Mouse (Mus musculus): Measurements from ENCODE around the gene Plpp3. TPM values are rescaled to one million over a fixed set of nuclear protein-coding genes. Genes with fewer than 3 reads are reported as not detected.

The Plpp3 gene
- polyA plus RNA-seq, 1 experiment from 2014 or later: 85.4 TPM

DNA sequence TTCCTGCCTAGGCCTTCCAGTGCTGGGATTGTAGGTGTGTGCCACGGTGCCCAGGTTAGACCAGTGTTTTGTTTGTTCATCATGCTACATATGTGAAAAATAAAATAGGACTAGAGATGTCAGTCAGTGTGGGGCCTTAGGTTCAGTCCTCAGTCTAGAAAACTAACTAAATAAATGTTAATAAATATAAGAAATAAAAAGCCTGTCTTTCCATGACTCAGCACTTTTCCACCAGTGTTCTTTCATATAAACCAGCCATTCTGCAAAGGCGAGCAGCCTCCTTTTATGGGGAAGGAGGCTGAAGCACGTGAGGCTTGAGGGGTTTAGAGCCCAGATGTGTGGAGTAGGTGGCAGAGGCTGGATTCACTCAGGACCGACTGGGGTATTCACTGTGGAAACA is 50.5 kb downstream of the Plpp3 start:
- H3K9ac ChIP-seq: no peak overlapping the region
- no peak overlapping the region for H3K27ac ChIP-seq
- H3K36me3 ChIP-seq: peaks cover 34% of the 10 kb centered on the region
- WGBS: 81% methylated on average over 4 of the region's 4 CpGs
- no peak overlapping the region for H3K4me2 ChIP-seq
- no peaks in the 10 kb centered on the region for H3K9me3 ChIP-seq
- no peak for ATAC-seq (ENCODE audit: borderline replicate concordance, extremely low read depth, low FRiP score, low TSS enrichment)
- peaks cover 49% of the 10 kb centered on the region for H3K4me1 ChIP-seq
- H3K27me3 ChIP-seq: no peaks in the 10 kb centered on the region
- H3K4me3 ChIP-seq: no peak overlapping the region

- no peak overlapping the region for H3K9ac ChIP-seq
- no peaks in the 10 kb centered on the region for H3K9me3 ChIP-seq
- H3K4me2 ChIP-seq: no peak overlapping the region
- H3K27me3 ChIP-seq: no peaks in the 10 kb centered on the region
- peaks cover 34% of the 10 kb centered on the region for H3K36me3 ChIP-seq
- 81% methylated on average over 5 of the region's 5 CpGs for WGBS
- H3K27ac ChIP-seq: no peak overlapping the region
- ATAC-seq (ENCODE audit: borderline replicate concordance, extremely low read depth, low FRiP score, low TSS enrichment): no peak
- H3K4me3 ChIP-seq: no peak overlapping the region
- peaks cover 41% of the 10 kb centered on the region for H3K4me1 ChIP-seq
Observed at GRCm38 (mm10) chr4:105208977-105209376, 51.8 kb downstream of the Plpp3 start.

DNA sequence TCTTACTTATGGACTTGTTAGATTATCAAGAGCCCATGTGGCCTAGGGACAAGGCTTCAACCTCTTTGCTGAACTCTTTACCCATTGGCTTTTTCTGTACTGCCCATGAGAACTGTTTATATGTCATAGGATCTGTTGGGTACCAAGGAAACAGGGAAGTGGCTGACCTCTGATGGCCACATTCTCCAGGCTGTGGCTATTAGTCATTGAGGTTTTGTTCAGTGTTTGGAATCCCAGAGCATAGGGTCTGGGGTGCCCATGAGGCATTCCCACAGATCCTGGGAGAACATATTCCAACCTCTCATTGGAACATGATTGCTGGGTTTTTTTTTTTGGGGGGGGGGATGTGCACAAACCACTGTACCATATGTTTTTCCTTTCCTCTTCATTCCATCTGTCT is 56.2 kb downstream of the Plpp3 start:
- H3K27ac ChIP-seq: no peak overlapping the region
- H3K9me3 ChIP-seq: no peaks in the 10 kb centered on the region
- H3K27me3 ChIP-seq: no peaks in the 10 kb centered on the region
- H3K4me2 ChIP-seq: no peak overlapping the region
- ATAC-seq (ENCODE audit: borderline replicate concordance, extremely low read depth, low FRiP score, low TSS enrichment): no peak
- H3K4me3 ChIP-seq: no peak overlapping the region
- H3K36me3 ChIP-seq: peaks cover 34% of the 10 kb centered on the region
- no peak overlapping the region for H3K9ac ChIP-seq
- peaks cover 24% of the 10 kb centered on the region for H3K4me1 ChIP-seq

GRCm38 (mm10) chr4:105214438-105214837 is 57.3 kb downstream of the Plpp3 start:
- ATAC-seq (ENCODE audit: borderline replicate concordance, extremely low read depth, low FRiP score, low TSS enrichment): peak; percentile 40; the same call in 1 of the 2 replicates
- Histone ChIP-seq H3K27ac (peak overlapping the region; percentile 64), H3K4me3 (no peak overlapping the region), H3K27me3 (no peaks in the 10 kb centered on the region), H3K4me2 (no peak overlapping the region), H3K36me3 (peaks cover 31% of the 10 kb centered on the region), H3K4me1 (peaks cover 24% of the 10 kb centered on the region), H3K9me3 (no peaks in the 10 kb centered on the region), H3K9ac (no peak overlapping the region)
- WGBS: 29% methylated on average over 1 of the region's 1 CpGs

- Histone ChIP-seq H3K27me3 (no peaks in the 10 kb centered on the region), H3K9me3 (no peaks in the 10 kb centered on the region), H3K9ac (no peak overlapping the region), H3K4me1 (peaks cover 24% of the 10 kb centered on the region), H3K36me3 (peaks cover 31% of the 10 kb centered on the region), H3K4me2 (no peak overlapping the region), H3K4me3 (no peak overlapping the region), H3K27ac (no peak overlapping the region)
- ATAC-seq (ENCODE audit: borderline replicate concordance, extremely low read depth, low FRiP score, low TSS enrichment): no peak
- WGBS: 70% methylated on average over 12 of the region's 12 CpGs
Observed at GRCm38 (mm10) chr4:105215726-105216410, 58.7 kb downstream of the Plpp3 start.

DNA sequence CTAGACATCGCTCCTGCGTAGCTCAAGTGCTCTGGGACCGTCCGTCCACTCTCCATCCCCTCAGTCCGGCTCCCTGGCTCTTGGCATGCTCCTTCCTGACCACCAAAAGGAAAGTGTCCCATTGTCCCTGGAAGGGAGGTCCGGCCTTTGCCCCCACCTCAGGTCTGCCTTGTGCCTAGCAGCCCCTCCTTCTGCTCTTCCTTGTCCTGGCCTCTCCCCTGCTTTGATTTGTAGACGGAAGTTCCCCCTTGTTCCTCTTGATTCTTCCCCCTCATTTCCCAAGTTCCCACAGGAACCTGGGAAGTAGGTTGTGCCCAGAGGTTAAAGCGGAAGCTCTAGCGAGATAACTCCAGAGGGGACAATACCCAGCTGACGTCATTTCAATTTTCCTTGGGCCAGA is 61.1 kb downstream of the Plpp3 start:
- no peak for ATAC-seq (ENCODE audit: borderline replicate concordance, extremely low read depth, low FRiP score, low TSS enrichment)
- no peak overlapping the region for H3K4me2 ChIP-seq
- 70% methylated on average over 10 of the region's 10 CpGs for WGBS
- peaks cover 28% of the 10 kb centered on the region for H3K4me1 ChIP-seq
- H3K36me3 ChIP-seq: peaks cover 41% of the 10 kb centered on the region
- H3K27me3 ChIP-seq: no peaks in the 10 kb centered on the region
- no peak overlapping the region for H3K9ac ChIP-seq
- H3K4me3 ChIP-seq: no peak overlapping the region
- no peak overlapping the region for H3K27ac ChIP-seq
- H3K9me3 ChIP-seq: no peaks in the 10 kb centered on the region

DNA sequence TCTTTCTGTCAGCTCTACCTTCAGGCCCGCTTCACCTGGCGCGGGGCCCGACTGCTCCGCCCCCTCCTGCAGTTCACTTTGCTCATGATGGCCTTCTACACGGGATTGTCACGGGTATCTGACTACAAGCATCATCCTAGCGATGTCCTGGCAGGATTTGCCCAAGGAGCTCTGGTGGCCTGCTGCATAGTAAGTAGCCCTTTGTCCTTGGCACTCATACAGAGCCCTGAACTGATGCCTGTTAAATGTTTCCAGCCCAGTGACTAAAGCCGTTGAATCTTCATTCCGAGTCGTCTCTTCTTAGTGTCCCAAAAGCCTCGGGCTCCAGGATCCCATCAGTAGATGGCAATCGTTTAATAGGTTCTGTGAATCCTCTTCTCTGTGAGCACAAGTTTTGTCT is 62.2 kb downstream of the Plpp3 start:
- Histone ChIP-seq H3K4me1 (peaks cover 24% of the 10 kb centered on the region), H3K36me3 (peaks cover 46% of the 10 kb centered on the region), H3K27me3 (no peaks in the 10 kb centered on the region), H3K4me3 (no peak overlapping the region), H3K9me3 (no peaks in the 10 kb centered on the region), H3K9ac (no peak overlapping the region), H3K27ac (no peak overlapping the region), H3K4me2 (no peak overlapping the region)
- WGBS: 92% methylated on average over 13 of the region's 13 CpGs
- ATAC-seq (ENCODE audit: borderline replicate concordance, extremely low read depth, low FRiP score, low TSS enrichment): no peak

- Histone ChIP-seq H3K4me1 (0 out of 2 replicates have a peak, but pooled peaks cover 13% of the 10 kb centered on the region), H3K36me3 (peaks cover 46% of the 10 kb centered on the region), H3K27ac (no peak overlapping the region), H3K4me2 (no peak overlapping the region), H3K9ac (no peak overlapping the region), H3K27me3 (no peaks in the 10 kb centered on the region), H3K9me3 (no peaks in the 10 kb centered on the region), H3K4me3 (no peak overlapping the region)
- no peak for ATAC-seq (ENCODE audit: borderline replicate concordance, extremely low read depth, low FRiP score, low TSS enrichment)
- WGBS: 88% methylated on average over 3 of the region's 3 CpGs
Observed at GRCm38 (mm10) chr4:105220849-105221248, 63.7 kb downstream of the Plpp3 start.

DNA sequence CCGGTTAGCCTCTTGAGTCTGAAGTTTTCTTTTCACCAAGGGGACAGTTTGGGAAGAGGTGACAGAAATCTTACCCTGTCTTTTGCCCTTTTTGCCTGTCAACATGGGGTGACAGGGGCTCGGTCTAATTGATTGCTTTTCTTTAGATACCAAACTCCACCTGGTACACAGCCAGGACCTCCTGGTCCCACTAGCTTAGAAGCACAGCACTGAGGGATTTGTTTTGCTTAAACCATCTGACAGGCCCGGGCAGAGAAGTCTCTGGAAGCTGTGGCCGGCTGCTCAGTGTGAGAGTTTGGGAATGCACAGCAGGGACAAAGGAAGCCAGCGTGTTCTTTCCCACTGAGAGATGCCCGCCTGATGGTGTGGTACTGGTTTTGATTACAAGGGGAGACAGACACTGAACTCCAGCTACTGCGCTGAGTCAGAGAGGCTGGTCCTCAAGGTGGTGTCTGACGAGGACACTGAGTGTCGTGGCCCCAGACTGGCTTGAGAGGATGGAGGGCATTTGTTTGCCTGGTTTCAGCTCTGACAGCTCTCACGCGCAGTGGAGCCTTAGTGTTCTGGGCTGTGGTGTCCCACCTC is 64.2 kb downstream of the Plpp3 start:
- H3K4me2 ChIP-seq: no peak overlapping the region
- no peaks in the 10 kb centered on the region for H3K27me3 ChIP-seq
- no peak overlapping the region for H3K4me3 ChIP-seq
- WGBS: 72% methylated on average over 11 of the region's 11 CpGs
- H3K9me3 ChIP-seq: no peaks in the 10 kb centered on the region
- H3K27ac ChIP-seq: no peak overlapping the region
- H3K4me1 ChIP-seq: 0 out of 2 replicates have a peak, but pooled peaks cover 14% of the 10 kb centered on the region
- ATAC-seq (ENCODE audit: borderline replicate concordance, extremely low read depth, low FRiP score, low TSS enrichment): no peak
- no peak overlapping the region for H3K9ac ChIP-seq
- peaks cover 47% of the 10 kb centered on the region for H3K36me3 ChIP-seq

- H3K4me2 ChIP-seq: no peak overlapping the region
- WGBS: 63% methylated on average over 5 of the region's 5 CpGs
- no peak for ATAC-seq (ENCODE audit: borderline replicate concordance, extremely low read depth, low FRiP score, low TSS enrichment)
- H3K9me3 ChIP-seq: no peaks in the 10 kb centered on the region
- H3K4me3 ChIP-seq: no peak overlapping the region
- H3K27me3 ChIP-seq: no peaks in the 10 kb centered on the region
- H3K36me3 ChIP-seq: peaks cover 63% of the 10 kb centered on the region
- no peak overlapping the region for H3K9ac ChIP-seq
- H3K4me1 ChIP-seq: 0 out of 2 replicates have a peak, but pooled peaks cover 14% of the 10 kb centered on the region
- H3K27ac ChIP-seq: peak overlapping the region; percentile 60
Observed at GRCm38 (mm10) chr4:105223101-105223924, 66.2 kb downstream of the Plpp3 start.

DNA sequence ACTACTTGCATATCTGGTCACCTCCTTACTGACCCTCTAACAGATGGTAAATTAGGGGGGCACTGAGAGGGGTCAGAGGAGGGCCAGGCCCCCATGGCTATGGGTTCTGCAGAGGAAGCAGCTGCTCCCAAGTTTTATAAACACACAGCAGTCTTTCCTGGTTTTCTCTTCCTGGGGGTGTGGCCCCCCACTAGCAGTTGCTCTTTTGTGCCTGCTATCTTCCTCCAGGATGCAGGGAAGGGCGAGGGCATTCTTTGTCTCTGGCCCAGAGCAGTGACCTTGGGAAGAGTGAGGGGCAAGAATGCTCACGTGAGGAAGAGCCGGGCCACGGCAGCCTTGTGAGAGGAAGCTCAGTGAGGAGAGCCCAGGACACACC is 66.8 kb downstream of the Plpp3 start:
- no peak overlapping the region for H3K4me3 ChIP-seq
- H3K36me3 ChIP-seq: peaks cover 65% of the 10 kb centered on the region
- no peak overlapping the region for H3K4me2 ChIP-seq
- WGBS: 38% methylated on average over 4 of the region's 4 CpGs
- no peaks in the 10 kb centered on the region for H3K9me3 ChIP-seq
- 0 out of 2 replicates have a peak, but pooled peaks cover 14% of the 10 kb centered on the region for H3K4me1 ChIP-seq
- H3K27me3 ChIP-seq: no peaks in the 10 kb centered on the region
- peak; percentile 48 for ATAC-seq (ENCODE audit: borderline replicate concordance, extremely low read depth, low FRiP score, low TSS enrichment)
- no peak overlapping the region for H3K9ac ChIP-seq
- H3K27ac ChIP-seq: peak overlapping the region; percentile 60; the same call in 1 of the 2 replicates

- Histone ChIP-seq H3K9ac (no peak overlapping the region), H3K9me3 (no peaks in the 10 kb centered on the region), H3K27me3 (no peaks in the 10 kb centered on the region), H3K4me3 (no peak overlapping the region), H3K4me2 (no peak overlapping the region), H3K4me1 (0 out of 2 replicates have a peak, but pooled peaks cover 14% of the 10 kb centered on the region), H3K36me3 (peaks cover 64% of the 10 kb centered on the region), H3K27ac (no peak overlapping the region)
- no peak for ATAC-seq (ENCODE audit: borderline replicate concordance, extremely low read depth, low FRiP score, low TSS enrichment)
- 48% methylated on average over 2 of the region's 2 CpGs for WGBS
Observed at GRCm38 (mm10) chr4:105225512-105225911, 68.4 kb downstream of the Plpp3 start.
